Mouse (Mus musculus) forebrain, postnatal 0 days (tissue): ENCODE data around the gene Slc35f4. TPM values are rescaled to one million over a fixed set of nuclear protein-coding genes. Genes with fewer than 3 reads are reported as not detected.
A peak's percentile ranks its signal among the peaks of the same experiment; 100 is the strongest.

Source experiments
- ATAC-seq: fragments of 200-750 bp; cut with Nextera tagmentation; 2 replicates; pipeline ENCODE4 v1.8.0; 2017; ENCODE audit warnings: mild to moderate bottlenecking, moderate library complexity
- DNase-seq: peaks from one replicate; pipeline ENCODE4 v3.0.0-alpha.2; 2015
- H3K27ac ChIP-seq: fragments of 300-500 bp; sonication (generic); 2 replicates; pipeline ENCODE4 v1.5.1; 2014; ENCODE audit warnings: low read depth, mild to moderate bottlenecking, antibody characterized with exemption, low read length, moderate library complexity, mixed read lengths
- H3K27me3 ChIP-seq: fragments of 300-500 bp; sonication (generic); 2 replicates; pipeline ENCODE4 v1.6.1; 2014; ENCODE audit warnings: mild to moderate bottlenecking, low read length, mixed read lengths; ENCODE audit not compliant: insufficient read depth
- H3K36me3 ChIP-seq: fragments of 300-500 bp; sonication (generic); 2 replicates; pipeline ENCODE4 v1.6.1; 2014; ENCODE audit warnings: mild to moderate bottlenecking, moderate library complexity; ENCODE audit not compliant: insufficient read depth
- H3K4me1 ChIP-seq: fragments of 300-500 bp; sonication (generic); 2 replicates; pipeline ENCODE4 v1.6.1; 2014; ENCODE audit warnings: antibody characterized with exemption; ENCODE audit not compliant: insufficient read depth
- H3K4me2 ChIP-seq: fragments of 300-500 bp; sonication (generic); 2 replicates; pipeline ENCODE4 v1.6.1; 2014; ENCODE audit warnings: low read depth, mild to moderate bottlenecking, moderate library complexity
- H3K4me3 ChIP-seq: fragments of 300-500 bp; sonication (generic); 2 replicates; pipeline ENCODE4 v1.5.1; 2014; ENCODE audit warnings: low read depth, low read length, mixed read lengths
- H3K9ac ChIP-seq: fragments of 300-500 bp; sonication (generic); 2 replicates; pipeline ENCODE4 v1.6.1; 2014; ENCODE audit warnings: mild to moderate bottlenecking
- H3K9me3 ChIP-seq: fragments of 300-500 bp; sonication (generic); 2 replicates; pipeline ENCODE4 v1.6.1; 2016; ENCODE audit warnings: low read length
- CTCF ChIP-seq: sonication (generic); IDR thresholded peaks from 2 replicates; pipeline ENCODE4 v1.5.1; 2016; ENCODE audit warnings: antibody characterized with exemption, control low read depth, low read depth
- WGBS: fragments of 180-500 bp; shearing (Covaris S2); extraction: QIAGEN DNeasy Blood & Tissue Kit; methylation state at CpG from one replicate; pipeline ENCODE4 v1.1.7; 2014; 5-methylcytosine and 5-hydroxymethylcytosine counted together
- polyA plus RNA-seq: library from polyadenylated mRNA; unstranded; fragments of >200 nt; fragmentation: Nextera tagmentation; extraction: Ambion mirVana; gene quantifications from 2 replicates; pipeline ENCODE4 v1.2.1, GENCODE M21; 2015
- total RNA-seq: library from RNA; depleted of rRNA; stranded (reverse); fragments of >200 nt; gene quantifications from 2 replicates; pipeline ENCODE4 v1.2.3, GENCODE M21; 2014

Slc35f4 gene
- total and polyA plus RNA-seq, 2 experiments from 2014 or later: 14.9 to 16.1 TPM

GRCm38 (mm10) chr14:49362161-49362560 lies 163.7 kb downstream of the Slc35f4 start:
- H3K27ac ChIP-seq: no peak overlapping the region
- 68% methylated on average over 2 of the region's 2 CpGs for WGBS
- TF ChIP-seq CTCF: no peak
- H3K4me2 ChIP-seq: no peak overlapping the region
- DNase-seq (no peak), ATAC-seq (no peak)
- H3K4me1 ChIP-seq: no peaks in the 10 kb centered on the region
- no peaks in the 10 kb centered on the region for H3K9me3 ChIP-seq
- H3K27me3 ChIP-seq: no peaks in the 10 kb centered on the region
- H3K9ac ChIP-seq: no peak overlapping the region
- no peak overlapping the region for H3K4me3 ChIP-seq
- no peaks in the 10 kb centered on the region for H3K36me3 ChIP-seq

GRCm38 (mm10) chr14:49355561-49355960 lies 170.3 kb downstream of the Slc35f4 start:
- TF ChIP-seq CTCF: no peak
- H3K4me3 ChIP-seq: no peak overlapping the region
- no peak for ATAC-seq
- H3K9me3 ChIP-seq: no peaks in the 10 kb centered on the region
- H3K9ac ChIP-seq: no peak overlapping the region
- H3K4me2 ChIP-seq: no peak overlapping the region
- DNase-seq: no peak
- H3K36me3 ChIP-seq: no peaks in the 10 kb centered on the region
- H3K27me3 ChIP-seq: no peaks in the 10 kb centered on the region
- H3K4me1 ChIP-seq: no peaks in the 10 kb centered on the region
- H3K27ac ChIP-seq: no peak overlapping the region

GRCm38 (mm10) chr14:49348897-49349250 lies 177.0 kb downstream of the Slc35f4 start:
- no peaks in the 10 kb centered on the region for H3K4me1 ChIP-seq
- no peaks in the 10 kb centered on the region for H3K36me3 ChIP-seq
- H3K4me3 ChIP-seq: no peak overlapping the region
- no peak overlapping the region for H3K4me2 ChIP-seq
- TF ChIP-seq CTCF: peak; percentile 45
- DNase-seq (peak; percentile 41), ATAC-seq (no peak)
- WGBS: 60% methylated on average over 1 of the region's 1 CpGs
- no peaks in the 10 kb centered on the region for H3K27me3 ChIP-seq
- no peaks in the 10 kb centered on the region for H3K9me3 ChIP-seq
- H3K9ac ChIP-seq: no peak overlapping the region
- H3K27ac ChIP-seq: no peak overlapping the region

GRCm38 (mm10) chr14:49348164-49348896 lies 177.5 kb downstream of the Slc35f4 start:
- TF ChIP-seq CTCF: no peak
- DNase-seq (peak; percentile 55), ATAC-seq (peak; percentile 85)
- H3K4me1 ChIP-seq: no peaks in the 10 kb centered on the region
- H3K36me3 ChIP-seq: no peaks in the 10 kb centered on the region
- H3K4me3 ChIP-seq: no peak overlapping the region
- whole genome bisulfite sequencing: 53% methylated on average over 7 of the region's 7 CpGs
- no peak overlapping the region for H3K4me2 ChIP-seq
- H3K9me3 ChIP-seq: no peaks in the 10 kb centered on the region
- no peak overlapping the region for H3K27ac ChIP-seq
- no peak overlapping the region for H3K9ac ChIP-seq
- H3K27me3 ChIP-seq: no peaks in the 10 kb centered on the region

- no peak for TF ChIP-seq CTCF
- H3K9me3 ChIP-seq: no peaks in the 10 kb centered on the region
- no peak overlapping the region for H3K9ac ChIP-seq
- no peak overlapping the region for H3K4me3 ChIP-seq
- H3K27ac ChIP-seq: no peak overlapping the region
- no peak overlapping the region for H3K4me2 ChIP-seq
- no peaks in the 10 kb centered on the region for H3K36me3 ChIP-seq
- no peaks in the 10 kb centered on the region for H3K27me3 ChIP-seq
- DNase-seq (no peak), ATAC-seq (peak; percentile 36; the same call in 1 of the 2 replicates)
- WGBS: 74% methylated on average over 2 of the region's 2 CpGs
- no peaks in the 10 kb centered on the region for H3K4me1 ChIP-seq
Measured at GRCm38 (mm10) chr14:49345835-49346234, 180.0 kb downstream of the Slc35f4 start.

GRCm38 (mm10) chr14:49337011-49337410 lies 188.8 kb downstream of the Slc35f4 start:
- TF ChIP-seq CTCF: no peak
- Histone ChIP-seq H3K36me3 (no peaks in the 10 kb centered on the region), H3K4me3 (no peak overlapping the region), H3K27me3 (no peaks in the 10 kb centered on the region), H3K4me1 (no peaks in the 10 kb centered on the region), H3K4me2 (no peak overlapping the region), H3K9me3 (no peaks in the 10 kb centered on the region), H3K9ac (no peak overlapping the region), H3K27ac (no peak overlapping the region)
- DNase-seq (no peak), ATAC-seq (no peak)
- WGBS: 87% methylated on average over 4 of the region's 4 CpGs

GRCm38 (mm10) chr14:49333841-49334240 lies 192.0 kb downstream of the Slc35f4 start:
- 64% methylated on average over 2 of the region's 2 CpGs for WGBS
- Histone ChIP-seq H3K9ac (no peak overlapping the region), H3K27me3 (no peaks in the 10 kb centered on the region), H3K27ac (peak overlapping the region; percentile 21; the same call in 1 of the 2 replicates), H3K9me3 (no peaks in the 10 kb centered on the region), H3K4me3 (no peak overlapping the region), H3K4me1 (no peaks in the 10 kb centered on the region), H3K36me3 (no peaks in the 10 kb centered on the region), H3K4me2 (no peak overlapping the region)
- peak; percentile 22 for DNase-seq
- ATAC-seq: peak; percentile 83; the same call in 1 of the 2 replicates
- no peak for TF ChIP-seq CTCF
